Mouse (Mus musculus): ENCODE measurements around the gene Scaf11.
A peak's percentile ranks its signal among the peaks of the same experiment; 100 is the strongest.
"Not testable (repeated sequence)": the region's sequence is repeated elsewhere in the genome, so short reads cannot be mapped to it uniquely, and the experiment has no call there.

Gene Scaf11

GRCm38 (mm10) chr15:96465076-96465475 is 4.4 kb upstream of the Scaf11 start:
- peak; percentile 84 for DNase-seq (ENCODE audit: low spot score)

- no peak for DNase-seq (ENCODE audit: low spot score)
Observed at GRCm38 (mm10) chr15:96463821-96464220, 3.2 kb upstream of the Scaf11 start.

DNA sequence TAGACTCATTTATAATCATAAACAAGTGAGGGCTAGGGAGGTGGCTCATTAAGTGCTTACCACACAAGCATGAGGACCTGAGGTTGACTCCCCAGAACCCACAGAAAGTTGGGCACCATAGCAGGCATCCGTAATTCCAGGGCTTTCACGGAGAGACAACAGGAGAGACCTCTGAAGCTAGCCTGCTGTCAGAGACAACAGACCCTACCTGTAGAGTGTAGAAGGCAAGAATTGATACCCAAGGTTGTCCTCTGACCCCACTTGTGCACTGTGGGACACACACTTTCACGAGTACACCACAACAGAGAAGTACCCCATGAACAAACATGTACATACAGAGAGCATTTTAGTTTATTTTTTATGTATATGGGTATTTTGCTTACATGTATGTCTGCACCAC is 2.0 kb upstream of the Scaf11 start:
- no peak for DNase-seq (ENCODE audit: low spot score)

DNA sequence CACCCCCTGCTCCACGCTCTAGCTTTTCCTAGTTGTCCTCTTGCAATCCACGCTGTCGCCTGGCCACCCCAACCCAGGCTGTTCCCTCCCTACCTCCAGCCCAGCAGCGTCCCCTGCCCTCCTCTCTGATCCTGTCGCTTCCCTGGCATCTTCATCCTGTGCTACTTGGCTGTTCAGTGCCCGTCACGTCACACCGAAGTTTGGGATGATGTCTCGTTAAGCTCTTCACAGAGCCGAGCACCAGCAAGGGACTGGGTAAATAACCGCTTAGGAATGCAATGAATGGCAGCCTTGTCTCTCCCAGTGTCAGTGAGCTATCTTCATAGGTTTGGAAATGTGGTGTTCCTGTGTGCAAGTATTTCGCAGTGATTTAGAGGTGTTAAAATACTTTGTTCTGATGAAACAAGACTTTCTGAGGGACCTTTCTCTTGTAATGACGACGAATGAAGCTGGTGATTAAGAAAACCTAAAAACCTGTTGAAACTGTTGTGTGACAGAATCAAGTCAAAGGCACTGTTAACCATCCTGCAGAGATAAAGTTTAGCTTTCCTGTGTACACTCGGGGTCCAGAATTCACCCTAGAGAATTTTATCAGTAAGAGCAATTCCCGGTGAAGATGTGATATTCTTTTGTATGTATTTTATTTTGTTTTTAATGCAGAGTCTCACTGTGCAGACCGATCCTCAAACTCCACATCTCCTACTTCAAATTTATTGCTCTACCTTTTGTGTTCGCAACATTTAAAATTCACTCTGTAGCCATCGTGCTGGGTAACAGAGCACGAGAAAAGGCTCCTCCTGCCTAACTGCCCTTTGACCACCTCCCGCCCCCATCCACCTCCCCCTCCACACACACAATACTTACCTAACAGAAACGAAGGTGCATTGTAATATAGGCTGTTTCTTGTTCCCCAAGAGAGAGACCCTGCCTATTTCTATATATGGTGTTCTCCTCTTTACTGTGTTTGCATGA is 1.2 kb upstream of the Scaf11 start:
- peak; percentile 66 for DNase-seq (ENCODE audit: low spot score)

- DNase-seq (ENCODE audit: low spot score) = no peak
Observed at GRCm38 (mm10) chr15:96460451-96460729, 253 bp downstream of the Scaf11 start.

GRCm38 (mm10) chr15:96459741-96460450 is 747 bp downstream of the Scaf11 start:
- peak; percentile 67 for DNase-seq (ENCODE audit: low spot score)

- no peak for DNase-seq (ENCODE audit: low spot score)
Observed at GRCm38 (mm10) chr15:96458273-96458672, 2.4 kb downstream of the Scaf11 start.

DNA sequence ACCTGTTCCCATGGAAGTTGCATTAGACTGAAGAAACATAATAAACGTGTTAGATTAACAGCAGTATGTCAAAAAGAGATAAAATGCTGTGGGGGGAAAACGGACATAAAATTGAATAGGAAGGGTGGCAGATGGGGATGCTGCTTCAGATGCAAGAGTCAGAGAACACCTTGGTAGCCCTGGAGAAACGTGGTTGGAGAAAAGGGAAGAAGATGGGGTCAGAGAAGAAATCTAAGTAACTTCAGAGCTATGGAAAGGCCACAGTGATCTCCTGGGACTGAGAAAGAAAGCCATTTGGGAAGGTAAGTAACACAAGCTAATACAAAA is 3.3 kb downstream of the Scaf11 start:
- DNase-seq (ENCODE audit: low spot score) = no peak

DNA sequence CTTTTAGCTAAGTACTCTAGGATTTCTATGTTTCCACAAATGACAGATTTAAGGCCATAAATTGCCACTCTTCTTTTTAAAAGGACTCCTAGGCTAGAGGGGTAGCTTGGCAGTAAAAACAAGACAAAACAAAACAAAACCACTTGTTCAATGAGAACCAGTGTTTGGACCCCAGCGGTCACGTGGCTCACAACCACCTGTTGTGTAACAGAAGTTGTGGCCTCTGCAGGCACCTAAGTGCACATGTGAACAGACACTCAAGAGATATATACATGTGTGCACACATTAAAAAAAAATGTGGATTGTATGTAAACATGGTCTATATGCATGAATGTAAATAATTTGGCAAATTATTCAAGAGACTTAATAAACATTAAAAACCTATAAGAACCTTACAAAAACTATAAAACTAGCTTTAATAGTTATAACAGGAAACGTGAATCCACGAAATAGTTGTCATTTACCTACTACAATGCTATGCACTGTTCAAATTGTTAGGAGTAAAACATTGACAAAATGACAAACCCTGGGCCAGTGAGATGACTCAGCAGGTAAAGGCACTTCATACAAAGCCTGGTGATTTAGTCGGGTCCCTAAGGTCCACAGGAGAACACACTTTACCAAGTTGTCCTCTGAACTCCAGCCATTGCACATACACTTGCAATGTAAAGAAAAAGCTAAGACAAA is 3.8 kb downstream of the Scaf11 start:
- no peak for DNase-seq (ENCODE audit: low spot score)

- DNase-seq (ENCODE audit: low spot score) = peak; percentile 42
Observed at GRCm38 (mm10) chr15:96455595-96456214, 4.9 kb downstream of the Scaf11 start.

DNA sequence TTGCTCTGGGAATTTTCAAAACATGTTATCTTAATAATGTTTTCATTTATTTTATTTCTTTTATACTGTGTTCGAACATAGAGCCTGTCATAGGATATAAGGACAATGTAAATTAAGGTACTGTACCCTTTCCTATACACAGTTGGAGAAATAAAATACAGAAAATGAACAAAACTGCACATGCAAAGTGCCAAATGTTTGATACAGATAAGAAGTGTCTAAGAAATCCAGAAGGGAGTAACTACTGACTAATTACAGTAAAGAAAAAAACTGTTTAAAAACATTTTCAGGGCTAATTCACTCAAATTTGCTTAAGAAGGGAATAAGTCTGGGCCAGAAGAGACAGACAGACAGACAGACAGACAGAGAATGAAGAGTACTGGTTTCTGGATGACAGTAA is 7.3 kb downstream of the Scaf11 start:
- no peak for DNase-seq (ENCODE audit: low spot score)

DNA sequence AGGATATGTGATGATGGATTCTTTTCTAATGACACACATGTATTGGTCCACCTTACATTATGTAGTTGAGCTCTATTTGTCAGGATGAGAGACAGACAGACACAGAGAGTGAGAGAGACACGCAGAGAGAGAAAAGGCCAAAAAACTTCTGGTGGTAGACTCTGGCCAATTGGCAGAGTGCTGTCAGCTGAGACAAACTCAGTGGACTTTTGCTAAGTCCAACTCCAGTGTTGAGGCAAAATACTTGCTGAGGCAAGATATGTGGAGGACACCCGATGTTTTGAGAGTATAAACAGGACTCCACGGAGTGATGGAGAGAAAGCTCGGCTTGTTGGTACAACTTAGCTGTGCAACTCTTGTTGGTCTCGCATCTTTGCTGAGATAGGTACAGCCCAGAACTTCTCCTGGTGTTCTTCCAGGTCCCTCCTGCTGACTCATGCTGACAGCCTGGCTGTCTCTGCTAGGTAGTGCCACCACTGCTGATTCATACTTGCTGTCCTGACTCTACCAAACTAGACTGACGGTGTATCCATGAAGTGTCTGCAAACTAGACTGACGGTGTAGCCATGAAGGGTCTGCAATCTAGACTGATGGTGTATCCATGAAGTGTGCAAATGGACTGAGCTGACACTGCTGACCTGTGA is 11.9 kb downstream of the Scaf11 start:
- no peak for DNase-seq (ENCODE audit: low spot score)

DNA sequence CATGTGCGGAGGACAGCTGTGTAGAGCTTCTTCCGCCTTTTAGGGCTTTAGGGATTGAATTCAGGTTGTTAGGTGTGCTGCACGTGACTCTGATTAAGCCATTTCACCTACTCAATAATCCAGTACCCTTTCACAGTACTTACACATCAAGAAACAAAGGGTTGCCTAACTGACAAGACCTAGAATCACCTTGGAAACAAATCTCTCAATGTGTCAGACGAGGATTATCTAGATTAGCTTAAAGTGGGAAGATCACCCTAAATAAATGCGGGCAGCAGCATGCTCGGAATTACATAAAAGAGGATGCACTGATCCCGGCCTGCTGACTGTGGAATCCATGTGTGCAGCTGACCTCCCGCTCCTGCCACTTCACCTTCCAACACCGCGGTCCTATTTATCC is 13.9 kb downstream of the Scaf11 start:
- no peak for DNase-seq (ENCODE audit: low spot score)

DNA sequence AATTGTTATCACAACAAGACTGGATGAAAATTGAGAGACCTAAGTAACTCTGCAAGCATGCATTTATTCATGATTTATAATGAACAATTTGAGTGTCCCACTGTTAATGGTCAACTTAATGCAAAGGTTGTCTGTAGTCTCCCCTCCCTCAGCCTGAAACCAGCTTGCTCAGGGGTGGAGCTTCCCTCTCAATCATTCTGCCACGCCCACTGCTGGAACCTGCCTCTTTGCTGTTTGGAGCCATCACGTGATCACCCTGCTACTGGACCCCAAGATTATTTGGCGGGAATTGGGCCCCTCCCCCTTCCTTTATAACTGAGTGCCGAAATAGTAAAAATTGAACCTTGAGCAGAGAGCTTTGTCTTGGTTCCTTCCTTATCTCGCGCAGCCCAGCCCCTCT is 19.2 kb downstream of the Scaf11 start:
- not testable (repeated sequence) for DNase-seq (ENCODE audit: low spot score)

GRCm38 (mm10) chr15:96434202-96434601 is 26.4 kb downstream of the Scaf11 start:
- no peak for DNase-seq (ENCODE audit: low spot score)

GRCm38 (mm10) chr15:96419920-96420319 is 40.7 kb downstream of the Scaf11 start:
- no peak for DNase-seq (ENCODE audit: low spot score)

GRCm38 (mm10) chr15:96418161-96418560 is 42.5 kb downstream of the Scaf11 start:
- DNase-seq (ENCODE audit: low spot score) = no peak

DNA sequence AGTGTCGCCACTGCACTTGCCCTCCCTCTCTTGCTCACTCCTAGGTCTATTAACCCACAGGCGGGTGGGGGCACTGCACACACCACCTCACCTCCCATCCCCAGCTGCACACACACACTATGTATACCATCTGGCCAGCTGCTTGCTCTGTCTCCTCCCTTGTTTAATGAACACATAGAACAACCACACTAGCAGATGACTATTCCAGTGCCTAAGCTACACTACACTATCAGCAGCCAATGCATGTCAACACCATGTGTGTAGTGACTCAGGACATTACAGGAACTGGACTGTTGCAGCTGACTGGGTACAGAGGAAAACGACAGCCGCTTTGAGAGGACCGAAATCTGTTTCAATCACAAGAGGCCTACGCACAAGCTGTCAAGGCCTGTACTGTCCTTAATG is 51.9 kb downstream of the Scaf11 start:
- peak; percentile 16 for DNase-seq (ENCODE audit: low spot score)

DNA sequence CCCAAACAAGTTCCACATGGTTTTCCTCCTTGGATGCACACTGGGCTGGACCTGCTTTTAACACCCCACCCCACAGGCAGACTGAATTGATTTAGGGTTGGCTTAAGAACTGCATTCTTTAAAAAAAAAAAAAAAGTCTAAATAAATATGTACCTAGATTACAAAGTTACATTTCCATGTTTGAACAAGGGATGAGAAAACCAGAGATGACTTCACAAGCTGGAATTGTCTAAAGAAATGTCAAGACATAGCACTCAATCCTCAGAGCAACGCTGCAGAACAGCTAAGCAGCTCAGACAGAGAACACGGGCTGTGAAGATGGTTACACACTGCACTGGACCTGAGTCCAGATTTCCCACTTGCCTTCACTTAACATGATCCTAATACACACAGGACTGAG is 53.5 kb downstream of the Scaf11 start:
- DNase-seq (ENCODE audit: low spot score) = no peak

- no peak for DNase-seq (ENCODE audit: low spot score)
Observed at GRCm38 (mm10) chr15:96406253-96406652, 54.4 kb downstream of the Scaf11 start.

DNA sequence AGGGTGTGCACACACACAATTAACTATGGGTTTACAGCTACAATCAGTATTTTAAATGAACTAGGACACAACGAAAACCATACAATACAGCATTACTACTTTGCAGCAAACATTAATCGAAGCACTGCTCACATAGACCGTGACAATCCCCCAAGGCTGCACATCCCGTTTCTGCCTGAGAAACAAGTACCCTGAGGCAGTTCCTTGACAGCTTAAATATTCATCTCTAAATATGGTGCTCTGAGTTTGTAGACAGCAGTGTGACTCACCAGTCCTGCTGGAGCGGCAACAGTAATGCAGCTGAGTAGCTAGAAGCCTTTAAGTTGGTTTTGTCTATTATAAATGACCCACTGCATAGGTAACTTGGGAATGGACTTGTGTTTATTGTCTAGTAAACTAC is 55.1 kb downstream of the Scaf11 start:
- DNase-seq (ENCODE audit: low spot score) = no peak

DNA sequence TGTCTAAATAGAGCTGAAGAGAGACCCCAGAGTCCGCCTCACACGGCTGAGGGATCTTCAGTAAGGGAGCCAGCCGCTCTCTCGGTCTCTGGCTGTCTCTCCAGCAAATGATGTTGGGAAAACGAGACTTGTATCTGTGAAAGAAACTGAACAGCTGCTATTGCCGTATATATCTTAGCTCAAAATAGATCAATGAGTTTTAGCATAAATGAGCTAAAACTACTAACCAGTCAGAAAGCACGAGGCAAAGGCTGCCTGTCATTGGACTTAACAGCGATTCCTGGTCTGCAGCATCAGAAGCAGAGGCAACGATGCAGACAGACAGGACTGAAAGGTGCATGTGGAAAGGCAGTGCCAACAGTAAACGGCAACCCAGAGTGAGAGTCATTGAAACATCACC is 62.3 kb downstream of the Scaf11 start:
- no peak for DNase-seq (ENCODE audit: low spot score)
